Mouse (Mus musculus): ENCODE measurements at regions not wholly inside any gene's neighbourhood (a gene's known extent, or its start where the extent isn't known, plus 50 kb on each side); places are given as distances from the start of the nearest gene placed in this dataset.

GRCm38 (mm10) chr2:27834971-27835370, 51.3 kb upstream of the Col5a1 start:
- TF ChIP-seq POLR2A (IDR thresholded peaks at IDR 0.05; ENCODE audit: low read depth, low read length) = no peak
- TF ChIP-seq CTCF (conservative IDR thresholded peaks at IDR 0.05; ENCODE audit: insufficient read depth, insufficient read length, low read depth, low read length) = no peak

Measured in kidney, adult 2 months (tissue).